In the genomic region with DNA sequence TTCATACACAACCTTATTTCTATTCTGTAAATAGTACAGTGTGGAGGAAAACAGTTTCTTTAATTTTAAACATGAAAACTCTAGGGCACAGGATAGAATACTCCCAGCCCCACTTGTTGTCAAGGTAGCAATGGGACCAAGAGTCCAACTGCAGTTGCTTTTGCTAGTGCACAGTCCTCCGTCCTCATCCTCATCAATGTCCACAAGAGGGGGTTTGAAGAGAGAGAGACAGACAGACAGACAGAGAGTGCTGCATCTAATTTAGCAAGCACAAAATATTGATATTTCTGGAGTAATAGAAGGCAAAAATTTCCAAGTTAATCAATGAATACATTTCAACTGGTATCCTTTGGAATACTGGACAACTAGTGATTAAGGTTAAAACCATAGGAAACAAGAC, we compare ENCODE assay signal across 25 mouse cellular contexts.
A peak's percentile ranks its signal among the peaks of the same experiment; 100 is the strongest.
DNase-seq lines count a peak whose midpoint lies in the region; ATAC-seq and TF ChIP-seq lines count a peak whose summit lies in the region.
"Had no signal": no experiment of that assay in that cellular context is flagged by ENCODE, and none has a peak within 500 bp of the region (broad histone marks: within the 10 kb centered on the region; RNA-seq: fewer than 3 reads in every experiment).

No protein-coding gene starts in this region.

- H3K9ac ChIP-seq in heart, embryonic 12.5 days = no peak overlapping the region
- H3K9ac ChIP-seq in kidney, postnatal 0 days (ENCODE audit: low read depth, low read length) = no peak overlapping the region
- H3K9ac ChIP-seq: embryonic facial prominence, embryonic 13.5 days; forebrain, embryonic 12.5 days; hindbrain, embryonic 13.5 days; kidney, embryonic 15.5 days; neural tube, embryonic 12.5 days had no signal

- no peak for ATAC-seq in heart, embryonic 12.5 days (ENCODE audit: insufficient number of reproducible peaks, low FRiP score)
- ATAC-seq in kidney, postnatal 0 days (replicated peaks; ENCODE audit: low FRiP score, low read depth) = no peak

- no peaks in the 10 kb centered on the region for H3K27me3 ChIP-seq in heart, embryonic 12.5 days (replicated peaks)
- H3K27me3 ChIP-seq in kidney, postnatal 0 days (ENCODE audit: insufficient read depth, low read length) = no peaks in the 10 kb centered on the region
- H3K27me3 ChIP-seq: embryonic facial prominence, embryonic 13.5 days; forebrain, embryonic 12.5 days; hindbrain, embryonic 13.5 days; kidney, embryonic 15.5 days; neural tube, embryonic 12.5 days had no signal

- H3K4me2 ChIP-seq in heart, embryonic 12.5 days = no peak overlapping the region
- no peak overlapping the region for H3K4me2 ChIP-seq in kidney, postnatal 0 days (ENCODE audit: low read length)
- H3K4me2 ChIP-seq: embryonic facial prominence, embryonic 13.5 days; forebrain, embryonic 12.5 days; heart, embryonic 11.5 days; hindbrain, embryonic 13.5 days; kidney, embryonic 15.5 days; neural tube, embryonic 12.5 days had no signal

- H3K27ac ChIP-seq in heart, embryonic 12.5 days (ENCODE audit: poor library complexity, severe bottlenecking) = no peak overlapping the region
- no peak overlapping the region for H3K27ac ChIP-seq in kidney, postnatal 0 days
- H3K27ac ChIP-seq: embryonic facial prominence, embryonic 13.5 days; forebrain, embryonic 12.5 days; hindbrain, embryonic 13.5 days; kidney, embryonic 15.5 days; limb, embryonic 10.5 days; neural tube, embryonic 12.5 days had no signal

- H3K9me3 ChIP-seq in heart, embryonic 12.5 days (replicated peaks) = no peaks in the 10 kb centered on the region
- no peaks in the 10 kb centered on the region for H3K9me3 ChIP-seq in kidney, postnatal 0 days (replicated peaks; ENCODE audit: low read length)
- H3K9me3 ChIP-seq: embryonic facial prominence, embryonic 13.5 days; forebrain, embryonic 12.5 days; hindbrain, embryonic 13.5 days; kidney, embryonic 15.5 days; limb, embryonic 10.5 days; neural tube, embryonic 12.5 days had no signal

- H3K4me1 ChIP-seq in heart, embryonic 12.5 days (replicated peaks) = peaks cover 19% of the 10 kb centered on the region
- no peaks in the 10 kb centered on the region for H3K4me1 ChIP-seq in kidney, postnatal 0 days (replicated peaks; ENCODE audit: insufficient read depth, low read length)
- H3K4me1 ChIP-seq: embryonic facial prominence, embryonic 13.5 days; forebrain, embryonic 12.5 days; hindbrain, embryonic 13.5 days; limb, embryonic 10.5 days; neural tube, embryonic 12.5 days had no signal

- peaks cover 83% of the 10 kb centered on the region for H3K36me3 ChIP-seq in heart, embryonic 12.5 days
- H3K36me3 ChIP-seq in kidney, postnatal 0 days (ENCODE audit: insufficient read depth, low read length) = peaks cover 65% of the 10 kb centered on the region

- WGBS in heart, embryonic 12.5 days = 85% methylated on average over 1 of the region's 1 CpGs
- 91% methylated on average over 1 of the region's 1 CpGs for WGBS in kidney, postnatal 0 days

- DNase-seq in heart, adult 11 months = peak; percentile 81
- DNase-seq in kidney, postnatal 0 days (ENCODE audit: low spot score) = no peak
- DNase-seq in kidney, postnatal 25 days = no peak
- DNase-seq in CD4-positive helper T cell, adult 2 months (ENCODE audit: low read depth, low spot score) = peak; percentile 24
- DNase-seq in induced T-regulatory cell, adult 2 months (ENCODE audit: low read depth) = peak; percentile 35
- no peak for DNase-seq in thymus, postnatal 4 days
- DNase-seq in urinary bladder, adult 18-20 months (ENCODE audit: low spot score in 2 of 2) = no peak
- DNase-seq: adrenal gland, adult 2 months; cerebellum, adult 11-12 months; cerebellum, postnatal 14 days; heart, postnatal 14 days; lung, adult 2 months; lung, postnatal 36 days; midbrain, embryonic 14.5 days; right cerebral cortex, postnatal 14 days; thymus, postnatal 25 days had no signal

- TF ChIP-seq CTCF in kidney, postnatal 0 days (IDR thresholded peaks at IDR 0.05; ENCODE audit: low read depth) = peak; percentile 35; the same call in 1 of the 2 replicates

- no peak overlapping the region for H3K4me3 ChIP-seq in heart, embryonic 12.5 days
- H3K4me3 ChIP-seq in kidney, postnatal 0 days (replicated peaks; ENCODE audit: low read depth, low read length) = no peak overlapping the region
- H3K4me3 ChIP-seq: embryonic facial prominence, embryonic 13.5 days; erythroblast, embryonic 14.5 days; forebrain, embryonic 12.5 days; hindbrain, embryonic 13.5 days; kidney, embryonic 15.5 days; limb, embryonic 10.5 days; neural tube, embryonic 12.5 days had no signal

Comparison
In these comparisons a context has a peak if more than half of its experiments do, and no peak if none do; other contexts are left out.
1. DNase-seq: peak in heart, adult 11 months (single experiment), CD4-positive helper T cell, adult 2 months (single experiment) and induced T-regulatory cell, adult 2 months (single experiment); none in kidney, postnatal 0 days (single experiment), kidney, postnatal 25 days (0 of 2), thymus, postnatal 4 days (single experiment) and urinary bladder, adult 18-20 months (0 of 2).